Mouse (Mus musculus) A20 (cell line): ENCODE results near the gene Esp38.
"Not testable (repeated sequence)": the region's sequence is repeated elsewhere in the genome, so short reads cannot be mapped to it uniquely, and the experiment has no call there.

Experiments used
- DNase-seq: peaks from one replicate; pipeline ENCODE4 v3.0.0-alpha.2; 2011; ENCODE audit warnings: low read depth, low spot score

The Esp38 gene

DNA sequence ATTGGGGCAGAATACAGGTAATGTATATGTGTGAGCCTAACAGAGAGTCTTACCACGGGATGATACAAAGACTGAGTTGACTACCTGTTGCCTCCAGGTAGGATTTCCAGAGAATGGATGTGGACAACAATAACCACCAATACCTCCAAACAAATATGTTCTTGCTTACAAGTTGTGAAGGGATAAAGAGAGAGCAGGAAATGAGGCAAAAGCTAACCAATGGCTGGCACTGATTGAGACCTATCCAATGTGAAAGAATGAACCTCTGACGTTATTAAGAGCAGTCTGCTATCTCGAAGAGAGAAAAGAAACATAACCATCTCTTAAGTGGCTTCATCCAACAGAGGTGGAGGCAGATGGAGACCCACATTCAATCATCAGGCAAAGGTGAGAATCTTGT, at the start of gene Esp38:
TSS of gene Esp38 (plus strand) at position 301 of the 400 bp plus-strand sequence.
- DNase-seq, result no peak

DNA sequence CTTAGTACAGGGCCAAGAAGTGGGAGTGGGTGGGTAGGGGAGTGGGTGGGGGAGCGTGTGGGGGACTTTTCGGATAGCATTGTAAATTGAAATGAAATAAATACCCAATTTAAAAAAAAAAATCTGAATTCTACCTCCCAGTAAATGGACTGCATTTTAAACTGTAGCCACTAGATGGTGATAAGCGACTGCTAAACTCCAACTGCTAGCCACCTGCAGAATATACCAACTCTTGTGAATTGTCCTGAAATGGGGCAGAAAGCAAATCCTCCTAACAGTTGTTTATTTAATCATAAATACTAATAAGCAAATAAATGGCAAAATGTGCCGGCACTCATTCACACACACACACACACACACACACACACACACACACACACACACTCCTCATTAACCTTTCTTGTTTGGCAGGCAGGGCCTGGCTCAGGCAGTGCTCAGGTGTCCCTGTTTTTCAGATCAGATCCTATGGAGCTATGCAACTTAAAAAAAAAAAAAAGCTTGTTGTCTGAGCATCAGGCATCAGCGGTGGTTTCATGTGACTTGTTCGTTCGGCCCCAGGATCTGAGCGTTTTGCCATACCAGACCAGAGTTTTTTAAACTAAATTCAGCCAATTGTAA, 47.3 kb upstream of the Esp38 start:
- DNase-seq, result not testable (repeated sequence)
